Comparison of ENCODE assay signal across 8 mouse cellular contexts in the genomic region with DNA sequence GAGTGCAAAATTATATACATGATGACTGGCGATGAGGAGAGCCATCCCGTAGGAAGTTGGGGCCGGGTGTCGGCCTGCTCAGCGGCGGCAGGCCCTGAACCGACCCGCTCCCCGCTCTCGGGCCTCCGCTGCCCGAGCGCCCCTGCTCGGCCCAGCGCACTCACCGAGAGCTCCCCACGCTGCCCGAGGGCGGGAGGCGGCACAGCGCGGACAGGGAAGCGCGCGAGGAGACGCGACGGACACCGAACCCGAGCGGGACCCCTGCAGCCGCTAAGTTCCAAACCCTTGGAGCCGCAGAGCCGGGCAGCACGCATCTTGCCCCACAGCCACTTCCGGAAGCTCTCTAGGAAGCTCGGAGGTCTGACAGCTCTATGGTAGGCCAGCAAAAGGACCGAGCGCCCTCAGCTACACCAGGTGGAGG. TPM values are rescaled to one million over a fixed set of nuclear protein-coding genes. Genes with fewer than 3 reads are reported as not detected.
DNase-seq lines count a peak whose midpoint lies in the region; ATAC-seq and TF ChIP-seq lines count a peak whose summit lies in the region.

A gene (minus strand): TSS at position 340 of the 421 bp plus-strand sequence.

- TF ChIP-seq POLR2A in ES-Bruce4 (IDR thresholded peaks at IDR 0.05; ENCODE audit: insufficient read depth, low read length): no peak

- no peak within 1 kb of the TSS for H3K27ac ChIP-seq in ES-Bruce4 (ENCODE audit: insufficient read depth, low read length)
- peak within 1 kb of the TSS; percentile 86 for H3K27ac ChIP-seq in forebrain, embryonic 13.5 days
- peak within 1 kb of the TSS; percentile 92 for H3K27ac ChIP-seq in neural tube, embryonic 15.5 days (replicated peaks)

- H3K4me2 ChIP-seq in forebrain, embryonic 13.5 days: peak within 1 kb of the TSS; percentile 62
- peak within 1 kb of the TSS; percentile 59 for H3K4me2 ChIP-seq in neural tube, embryonic 15.5 days

- H3K9me3 ChIP-seq in ES-Bruce4 (replicated peaks; ENCODE audit: control insufficient read depth, insufficient read depth, low read length, poor library complexity, severe bottlenecking): no peaks in the 10 kb centered on the region
- no peaks in the 10 kb centered on the region for H3K9me3 ChIP-seq in forebrain, embryonic 13.5 days (replicated peaks)
- no peaks in the 10 kb centered on the region for H3K9me3 ChIP-seq in neural tube, embryonic 15.5 days (replicated peaks)

- intact Hi-C loops in heart, postnatal 14 days (cut with DNase I): loop anchor here (2.0 to 5.0 kb wide), 3 partner anchors 78 to 168 kb away; a partner anchor contains a TSS

- peak; percentile 100 for ATAC-seq in cerebellum, adult (ENCODE audit: insufficient number of reproducible peaks, low FRiP score, low TSS enrichment)
- ATAC-seq in forebrain, embryonic 13.5 days: peak; percentile 99
- peak; percentile 100 for ATAC-seq in neural tube, embryonic 15.5 days (ENCODE audit: low FRiP score)

- H3K27me3 ChIP-seq in ES-Bruce4 (ENCODE audit: control insufficient read depth, insufficient read depth, low read length, poor library complexity, severe bottlenecking): no peaks in the 10 kb centered on the region
- peaks cover 4% of the 10 kb centered on the region; the same call in 1 of the 2 replicates for H3K27me3 ChIP-seq in forebrain, embryonic 13.5 days
- no peaks in the 10 kb centered on the region for H3K27me3 ChIP-seq in neural tube, embryonic 15.5 days (replicated peaks)

- TF ChIP-seq CTCF in ES-Bruce4 (IDR thresholded peaks at IDR 0.05; ENCODE audit: low read depth, low read length): no peak

- peaks cover 3% of the 10 kb centered on the region; the same call in 1 of the 2 replicates for H3K36me3 ChIP-seq in ES-Bruce4 (ENCODE audit: control insufficient read depth, insufficient read depth, low read length, poor library complexity, severe bottlenecking)
- peaks cover 12% of the 10 kb centered on the region for H3K36me3 ChIP-seq in forebrain, embryonic 13.5 days (ENCODE audit: poor library complexity, severe bottlenecking)
- peaks cover 12% of the 10 kb centered on the region for H3K36me3 ChIP-seq in neural tube, embryonic 15.5 days

- peak within 1 kb of the TSS; percentile 80 for H3K4me3 ChIP-seq in ES-Bruce4 (ENCODE audit: low read depth, low read length)
- peak within 1 kb of the TSS; percentile 90 for H3K4me3 ChIP-seq in forebrain, embryonic 13.5 days
- peak within 1 kb of the TSS; percentile 98 for H3K4me3 ChIP-seq in neural tube, embryonic 15.5 days (replicated peaks)

- peak; percentile 89 to 91 for DNase-seq in heart, postnatal 14 days
- peak; percentile 84 for DNase-seq in layer of hippocampus, adult 11-12 months (ENCODE audit: low spot score)
- DNase-seq in lung, adult 18-20 months: peak; percentile 88 to 92
- peak; percentile 89 for DNase-seq in testis, postnatal 14 days (ENCODE audit: low spot score)

- WGBS in forebrain, embryonic 13.5 days: under 1% methylated on average over 39 of the region's 39 CpGs
- under 1% methylated on average over 38 of the region's 39 CpGs for WGBS in neural tube, embryonic 15.5 days

- no peaks in the 10 kb centered on the region for H3K4me1 ChIP-seq in ES-Bruce4 (ENCODE audit: control insufficient read depth, insufficient read depth, low read length)
- peaks cover 10% of the 10 kb centered on the region for H3K4me1 ChIP-seq in forebrain, embryonic 13.5 days
- H3K4me1 ChIP-seq in neural tube, embryonic 15.5 days: peaks cover 10% of the 10 kb centered on the region

- H3K9ac ChIP-seq in ES-Bruce4 (ENCODE audit: low read depth, poor library complexity, severe bottlenecking): peak within 1 kb of the TSS; percentile 88
- peak within 1 kb of the TSS; percentile 96 for H3K9ac ChIP-seq in forebrain, embryonic 13.5 days
- H3K9ac ChIP-seq in neural tube, embryonic 15.5 days (replicated peaks): peak within 1 kb of the TSS; percentile 95

- TF ChIP-seq EP300 in ES-Bruce4 (IDR thresholded peaks at IDR 0.05; ENCODE audit: insufficient read depth, low read depth, low read length): no peak

RNA-seq across cellular contexts. Expression of the gene that starts here (rescaled TPM):
- polyA plus RNA-seq in ES-Bruce4 (2011; ENCODE audit: insufficient read depth, insufficient read length, low read depth, missing spikeins): 15.2 and 16.1 TPM in 2 replicates
- polyA plus RNA-seq in forebrain, embryonic 13.5 days (2015; fragmentation: Nextera tagmentation; extraction: Ambion mirVana): 6.1 and 7.4 TPM in 2 replicates
- 10 to 100 TPM; 11.7 to 12.3 TPM for total RNA-seq in heart, postnatal 14 days (2021)
- 4.3 and 4.9 TPM in 2 replicates for polyA plus RNA-seq in neural tube, embryonic 15.5 days (2015; fragmentation: Nextera tagmentation; extraction: Ambion mirVana)
